Mouse (Mus musculus): ENCODE measurements around the gene Sox6.

GRCm38 (mm10) chr7:115628766-115629165 lies 409.8 kb downstream of the Sox6 start:
- TF ChIP-seq CTCF (IDR thresholded peaks at IDR 0.05), result no peak
- TF ChIP-seq POLR2A (IDR thresholded peaks at IDR 0.05; ENCODE audit: insufficient read depth, low read depth, low read length), result no peak
- no peak for TF ChIP-seq EP300 (IDR thresholded peaks at IDR 0.05; ENCODE audit: insufficient read depth, low read depth, low read length)
